Mouse (Mus musculus) regulatory T cell (primary cell): ENCODE results near the gene Cntnap3.
"Not testable (repeated sequence)": the region's sequence is repeated elsewhere in the genome, so short reads cannot be mapped to it uniquely, and the experiment has no call there.

Experiments used
- in situ Hi-C: fragments of 300-600 bp; cut with MboI, MseI; formaldehyde crosslinking; loops from one replicate; pipeline ENCODE4 v1.15.1; 2025; ENCODE audit warnings: high pct_unique_total_duplicates

The Cntnap3 gene

GRCm38 (mm10) chr13:64903585-64904208, at the start of gene Cntnap3:
Gene Cntnap3 (minus strand): TSS chr13:64903955.
- in situ Hi-C loops: no loop called here

DNA sequence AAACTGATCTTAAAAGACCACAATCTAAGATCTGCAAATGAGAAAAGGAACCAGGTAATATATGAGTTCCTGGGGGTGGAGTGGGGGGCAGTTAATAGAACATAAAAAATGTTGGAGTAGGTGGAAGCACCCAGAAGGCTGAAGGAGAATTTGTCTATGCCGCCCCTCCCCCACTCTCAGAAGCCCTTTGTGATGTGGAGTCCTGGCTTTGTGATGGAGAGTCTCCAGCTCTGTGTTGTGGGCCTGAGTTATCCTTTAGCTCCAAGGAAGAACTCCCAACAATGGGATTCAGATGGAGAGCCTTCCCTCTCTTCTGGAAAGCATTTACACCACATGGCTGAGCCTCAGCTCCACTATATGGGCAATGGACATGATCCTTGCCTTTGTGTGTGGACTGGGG, 13.4 kb upstream of the Cntnap3 start, which contains the start of gene Spata31:
Gene Spata31, plus strand, starts transcription at position 216 of the 400 bp plus-strand sequence.
- in situ Hi-C loops: no loop called here

- in situ Hi-C loops: no loop called here
Observed at GRCm38 (mm10) chr13:64903132-64903531, 623 bp downstream of the Cntnap3 start.

- in situ Hi-C loops: no loop called here
Observed at GRCm38 (mm10) chr13:64865397-64865796, 38.4 kb downstream of the Cntnap3 start.

GRCm38 (mm10) chr13:64824856-64825255, 78.9 kb downstream of the Cntnap3 start:
- in situ Hi-C loops: not testable (repeated sequence)

DNA sequence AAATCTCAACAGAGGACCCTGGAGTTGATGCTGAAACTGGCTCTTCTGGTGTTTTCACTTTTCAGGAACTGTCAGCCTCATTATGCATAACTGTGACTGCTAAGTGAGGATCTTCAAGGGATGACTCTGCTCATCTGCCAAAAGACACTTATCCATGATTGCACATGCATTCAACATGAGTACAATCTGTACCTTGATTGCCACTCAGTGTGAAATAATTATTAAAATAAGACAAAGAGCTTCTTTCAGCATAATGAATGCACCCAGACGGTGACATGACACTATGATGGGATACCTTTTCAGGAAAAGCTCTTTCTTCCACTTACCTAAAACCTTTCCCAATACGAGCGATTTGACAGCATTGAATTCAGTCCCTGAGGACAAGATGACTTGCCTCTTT, 158.4 kb downstream of the Cntnap3 start:
- in situ Hi-C loops: no loop called here

GRCm38 (mm10) chr13:64732244-64732643, 171.5 kb downstream of the Cntnap3 start:
- in situ Hi-C loops: no loop called here

DNA sequence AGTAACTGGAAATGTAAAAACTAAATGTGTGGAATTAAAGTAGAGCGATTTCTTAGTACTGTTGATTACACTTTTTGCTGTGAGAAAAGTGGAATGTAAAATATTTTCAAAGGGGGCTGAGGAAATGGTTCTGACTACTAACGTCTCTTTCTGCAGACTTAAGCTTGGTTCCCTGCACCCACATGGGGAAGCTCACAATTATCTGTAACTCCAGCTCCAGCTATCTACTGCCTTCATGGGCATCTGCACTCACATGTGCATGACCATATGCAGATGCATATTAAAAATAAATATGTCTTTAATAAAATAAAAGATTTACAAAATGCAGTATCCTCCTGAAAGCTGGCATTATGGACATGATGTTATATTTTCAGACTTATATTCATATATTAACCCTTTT, 187.0 kb downstream of the Cntnap3 start:
- in situ Hi-C loops: no loop called here

DNA sequence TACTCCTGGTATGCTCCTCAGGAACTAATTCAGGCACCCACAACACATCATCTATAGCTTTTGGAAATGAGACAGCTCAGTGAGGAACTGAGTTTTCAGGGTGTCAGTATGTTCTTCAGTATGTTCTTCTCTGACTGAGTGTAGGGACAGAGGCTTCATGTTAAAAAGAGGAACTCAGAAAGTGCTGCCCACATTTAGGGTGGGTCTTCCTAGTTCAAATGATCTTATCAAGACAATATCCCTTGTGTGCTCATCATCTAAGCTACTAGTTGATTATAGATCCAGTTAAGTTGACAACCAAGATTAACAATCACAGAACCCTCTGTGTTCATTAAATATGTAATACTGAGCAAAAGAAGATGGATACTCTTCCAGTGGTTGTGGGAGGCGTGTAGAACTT, 211.3 kb downstream of the Cntnap3 start:
- in situ Hi-C loops: no loop called here
